Mouse (Mus musculus): Measurements from ENCODE around the gene Prlh. TPM values are rescaled to one million over a fixed set of nuclear protein-coding genes. Genes with fewer than 3 reads are reported as not detected.

Prlh gene
- not detected in 2 replicates for polyA plus RNA-seq (2016; fragmentation: Nextera tagmentation; extraction: Ambion mirVana)

GRCm38 (mm10) chr1:90952808-90953207, at the start of gene Prlh:
Gene Prlh (plus strand): TSS chr1:90953108.
- no peak for ATAC-seq (ENCODE audit: low FRiP score)
- H3K9me3 ChIP-seq, result no peaks in the 10 kb centered on the region
- H3K27me3 ChIP-seq, result no peaks in the 10 kb centered on the region
- WGBS, result 87% methylated on average over 8 of the region's 8 CpGs
- no peaks in the 10 kb centered on the region for H3K36me3 ChIP-seq (replicated peaks)
- no peak within 1 kb of the TSS for H3K9ac ChIP-seq
- H3K4me3 ChIP-seq (replicated peaks), result no peak within 1 kb of the TSS
- H3K4me2 ChIP-seq, result no peak within 1 kb of the TSS
- H3K4me1 ChIP-seq, result no peaks in the 10 kb centered on the region
- H3K27ac ChIP-seq, result no peak within 1 kb of the TSS

- no peak for ATAC-seq (ENCODE audit: low FRiP score)
- Histone ChIP-seq H3K36me3 (replicated peaks) (no peaks in the 10 kb centered on the region), H3K9me3 (no peaks in the 10 kb centered on the region), H3K4me3 (replicated peaks) (no peak overlapping the region), H3K4me1 (0 out of 2 replicates have a peak, but pooled peaks cover 2% of the 10 kb centered on the region), H3K4me2 (no peak overlapping the region), H3K27ac (no peak overlapping the region), H3K9ac (no peak overlapping the region), H3K27me3 (no peaks in the 10 kb centered on the region)
- 58% methylated on average over 3 of the region's 3 CpGs for WGBS
Measured at GRCm38 (mm10) chr1:90903211-90903945, 49.5 kb upstream of the Prlh start.

DNA sequence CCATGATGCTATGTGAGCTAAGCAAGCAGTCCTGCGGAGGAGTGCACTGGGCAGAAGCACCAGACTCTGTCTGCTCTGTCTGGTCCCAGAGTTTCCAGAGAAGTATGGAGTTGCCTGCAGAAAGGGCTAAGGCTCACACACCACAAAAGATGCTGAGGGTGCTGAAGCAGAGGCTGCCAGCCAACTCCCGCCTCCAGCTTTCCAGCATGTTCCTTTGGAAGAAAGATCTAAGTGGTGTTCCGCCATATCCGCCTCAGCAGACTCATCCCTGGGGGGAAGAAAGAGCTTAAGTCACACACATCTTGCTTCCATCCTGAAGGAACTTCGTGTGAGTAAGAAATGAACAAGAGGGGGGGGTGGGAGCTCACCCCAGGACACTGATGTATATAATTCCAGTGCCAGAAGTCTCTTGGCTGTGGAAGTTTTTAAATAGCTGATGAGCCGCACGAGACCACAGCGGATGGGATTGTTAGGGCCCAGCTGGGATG, 48.9 kb upstream of the Prlh start:
- Histone ChIP-seq H3K27me3 (no peaks in the 10 kb centered on the region), H3K27ac (no peak overlapping the region), H3K36me3 (replicated peaks) (no peaks in the 10 kb centered on the region), H3K4me3 (replicated peaks) (no peak overlapping the region), H3K9ac (no peak overlapping the region), H3K9me3 (no peaks in the 10 kb centered on the region), H3K4me1 (0 out of 2 replicates have a peak, but pooled peaks cover 2% of the 10 kb centered on the region), H3K4me2 (no peak overlapping the region)
- WGBS, result 74% methylated on average over 8 of the region's 8 CpGs
- ATAC-seq (ENCODE audit: low FRiP score), result no peak

GRCm38 (mm10) chr1:90904729-90905404, 48.0 kb upstream of the Prlh start:
- ATAC-seq (ENCODE audit: low FRiP score), result no peak
- Histone ChIP-seq H3K36me3 (replicated peaks) (no peaks in the 10 kb centered on the region), H3K4me1 (0 out of 2 replicates have a peak, but pooled peaks cover 2% of the 10 kb centered on the region), H3K4me3 (replicated peaks) (no peak overlapping the region), H3K27ac (no peak overlapping the region), H3K9me3 (no peaks in the 10 kb centered on the region), H3K27me3 (no peaks in the 10 kb centered on the region), H3K9ac (no peak overlapping the region), H3K4me2 (no peak overlapping the region)
- 90% methylated on average over 7 of the region's 7 CpGs for WGBS

- H3K27ac ChIP-seq, result no peak overlapping the region
- H3K9ac ChIP-seq, result no peak overlapping the region
- H3K4me1 ChIP-seq, result no peaks in the 10 kb centered on the region
- H3K27me3 ChIP-seq, result no peaks in the 10 kb centered on the region
- no peaks in the 10 kb centered on the region for H3K36me3 ChIP-seq (replicated peaks)
- no peak overlapping the region for H3K4me3 ChIP-seq (replicated peaks)
- no peak overlapping the region for H3K4me2 ChIP-seq
- ATAC-seq (ENCODE audit: low FRiP score), result no peak
- WGBS, result 10% methylated on average over 2 of the region's 2 CpGs
- no peaks in the 10 kb centered on the region for H3K9me3 ChIP-seq
Measured at GRCm38 (mm10) chr1:90906357-90906756, 46.6 kb upstream of the Prlh start.

GRCm38 (mm10) chr1:90909161-90909560, 43.7 kb upstream of the Prlh start:
- Histone ChIP-seq H3K27ac (no peak overlapping the region), H3K4me1 (no peaks in the 10 kb centered on the region), H3K4me3 (replicated peaks) (no peak overlapping the region), H3K4me2 (no peak overlapping the region), H3K9ac (no peak overlapping the region), H3K9me3 (no peaks in the 10 kb centered on the region), H3K36me3 (replicated peaks) (no peaks in the 10 kb centered on the region), H3K27me3 (no peaks in the 10 kb centered on the region; the same call in 1 of the 2 replicates)
- no peak for ATAC-seq (ENCODE audit: low FRiP score)

DNA sequence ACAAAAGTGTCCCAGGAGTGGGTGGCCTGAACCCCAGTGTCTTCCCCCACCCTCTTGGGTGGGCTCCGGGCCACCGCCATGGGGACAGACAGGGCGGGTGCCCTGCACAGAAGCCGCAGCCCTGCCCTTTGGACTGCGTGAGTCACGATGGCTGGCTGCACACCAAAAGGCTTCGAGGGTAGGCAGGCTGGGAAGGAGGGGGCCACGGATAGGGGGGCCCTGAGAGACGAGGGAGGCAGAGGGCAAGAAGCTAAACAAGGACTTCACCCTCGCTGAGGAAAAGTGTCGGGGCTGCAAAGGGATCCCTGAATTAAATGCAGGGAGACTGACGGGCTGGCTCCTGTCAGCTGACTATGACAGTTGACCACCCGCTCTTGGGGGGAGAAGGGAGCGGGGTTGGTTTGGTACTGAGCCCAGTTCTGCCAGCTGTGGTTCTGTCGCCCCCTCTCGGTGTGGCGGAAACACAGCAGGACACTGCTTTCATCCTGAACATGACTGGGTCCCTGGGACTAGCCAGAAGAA, 43.2 kb upstream of the Prlh start:
- Histone ChIP-seq H3K4me2 (no peak overlapping the region), H3K36me3 (replicated peaks) (no peaks in the 10 kb centered on the region), H3K9ac (no peak overlapping the region), H3K4me3 (replicated peaks) (no peak overlapping the region), H3K27ac (no peak overlapping the region), H3K9me3 (no peaks in the 10 kb centered on the region), H3K27me3 (peaks cover 4% of the 10 kb centered on the region), H3K4me1 (peaks cover 2% of the 10 kb centered on the region)
- 47% methylated on average over 17 of the region's 17 CpGs for WGBS
- ATAC-seq (ENCODE audit: low FRiP score), result no peak

GRCm38 (mm10) chr1:90913231-90913630, 39.7 kb upstream of the Prlh start:
- Histone ChIP-seq H3K4me3 (replicated peaks) (no peak overlapping the region), H3K4me1 (peaks cover 8% of the 10 kb centered on the region), H3K9ac (no peak overlapping the region), H3K36me3 (replicated peaks) (no peaks in the 10 kb centered on the region), H3K4me2 (no peak overlapping the region), H3K9me3 (no peaks in the 10 kb centered on the region), H3K27ac (no peak overlapping the region), H3K27me3 (peaks cover 12% of the 10 kb centered on the region)
- no peak for ATAC-seq (ENCODE audit: low FRiP score)
- 83% methylated on average over 6 of the region's 6 CpGs for WGBS

DNA sequence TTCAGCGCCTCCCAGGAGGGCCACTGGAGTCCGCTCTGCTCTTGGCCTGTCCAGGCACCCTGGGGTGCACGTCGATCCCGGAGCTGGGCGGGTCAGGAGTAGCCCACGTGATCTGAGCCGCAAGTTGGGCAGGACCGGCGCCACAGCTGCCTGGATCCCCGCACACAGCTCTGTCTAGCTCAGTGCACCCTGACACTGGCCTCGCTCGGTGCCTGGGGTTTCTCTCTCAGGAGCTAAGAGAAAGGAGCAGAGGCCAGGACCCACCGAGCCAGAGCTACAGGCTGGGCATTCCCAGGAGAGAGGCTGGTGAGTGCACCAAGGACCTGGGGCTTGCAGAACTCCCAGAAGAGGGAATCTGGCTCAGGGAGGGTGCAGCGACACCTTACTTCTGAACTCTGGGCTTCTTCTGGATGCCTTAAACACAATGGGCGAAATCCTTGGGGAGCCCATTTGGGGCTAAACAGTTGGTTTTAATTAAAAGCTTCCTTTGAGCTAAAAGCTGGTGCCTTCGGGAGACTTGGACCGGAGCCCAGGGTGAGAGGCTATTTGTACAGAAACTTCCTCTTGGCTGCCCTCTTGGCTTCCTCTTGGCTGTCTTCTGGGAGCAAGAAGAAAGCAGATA, 37.8 kb upstream of the Prlh start, which contains the start of gene Mlph:
Gene Mlph (plus strand): TSS at position 138 of the 622 bp plus-strand sequence.
- Histone ChIP-seq H3K9ac (no peak within 1 kb of the TSS), H3K9me3 (0 out of 2 replicates have a peak, but pooled peaks cover 3% of the 10 kb centered on the region), H3K4me2 (peak within 1 kb of the TSS; percentile 45), H3K4me1 (peaks cover 8% of the 10 kb centered on the region), H3K27ac (no peak within 1 kb of the TSS), H3K4me3 (replicated peaks) (peak within 1 kb of the TSS; percentile 21), H3K27me3 (peaks cover 12% of the 10 kb centered on the region), H3K36me3 (replicated peaks) (no peaks in the 10 kb centered on the region)
- 8% methylated on average over 18 of the region's 18 CpGs for WGBS
- no peak for ATAC-seq (ENCODE audit: low FRiP score)

DNA sequence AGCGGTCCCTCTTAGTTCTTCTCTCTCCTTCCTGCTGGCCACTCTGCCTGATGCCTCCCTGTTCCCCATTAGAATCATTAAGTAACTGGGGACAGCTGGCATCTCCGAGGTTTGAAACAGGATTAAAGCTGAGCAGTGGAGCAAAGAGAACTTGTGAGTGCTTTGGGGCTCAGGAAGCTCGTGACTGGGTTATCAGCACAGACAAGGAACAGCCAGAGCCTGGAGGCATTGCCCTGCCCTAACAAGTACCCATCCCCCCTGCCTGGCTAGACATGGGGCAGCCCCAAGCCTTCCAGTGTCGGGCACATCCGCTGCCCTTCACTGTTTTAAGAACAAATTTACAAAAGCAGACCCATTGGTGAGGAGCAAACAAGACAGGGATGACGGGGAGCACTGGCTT, 35.4 kb upstream of the Prlh start:
- no peak overlapping the region for H3K27ac ChIP-seq
- WGBS, result 60% methylated on average over 6 of the region's 6 CpGs

GRCm38 (mm10) chr1:90921687-90922086, 31.2 kb upstream of the Prlh start:
- H3K4me3 ChIP-seq (replicated peaks), result no peak overlapping the region
- H3K27me3 ChIP-seq, result peaks cover 1% of the 10 kb centered on the region; the same call in 1 of the 2 replicates
- no peak for ATAC-seq (ENCODE audit: low FRiP score)
- 91% methylated on average over 9 of the region's 9 CpGs for WGBS
- no peaks in the 10 kb centered on the region for H3K36me3 ChIP-seq (replicated peaks)
- no peak overlapping the region for H3K9ac ChIP-seq
- no peaks in the 10 kb centered on the region for H3K4me1 ChIP-seq
- no peak overlapping the region for H3K27ac ChIP-seq
- no peak overlapping the region for H3K4me2 ChIP-seq
- H3K9me3 ChIP-seq, result 0 out of 2 replicates have a peak, but pooled peaks cover 3% of the 10 kb centered on the region

More for the DNA sequence above, 35.4 kb upstream of the Prlh start:
- no peak overlapping the region for H3K4me2 ChIP-seq
- 0 out of 2 replicates have a peak, but pooled peaks cover 3% of the 10 kb centered on the region for H3K9me3 ChIP-seq
- ATAC-seq (ENCODE audit: low FRiP score), result no peak
- peaks cover 12% of the 10 kb centered on the region for H3K27me3 ChIP-seq
- no peak overlapping the region for H3K9ac ChIP-seq
- H3K36me3 ChIP-seq (replicated peaks), result no peaks in the 10 kb centered on the region
- no peak overlapping the region for H3K4me3 ChIP-seq (replicated peaks)
- peaks cover 8% of the 10 kb centered on the region for H3K4me1 ChIP-seq

DNA sequence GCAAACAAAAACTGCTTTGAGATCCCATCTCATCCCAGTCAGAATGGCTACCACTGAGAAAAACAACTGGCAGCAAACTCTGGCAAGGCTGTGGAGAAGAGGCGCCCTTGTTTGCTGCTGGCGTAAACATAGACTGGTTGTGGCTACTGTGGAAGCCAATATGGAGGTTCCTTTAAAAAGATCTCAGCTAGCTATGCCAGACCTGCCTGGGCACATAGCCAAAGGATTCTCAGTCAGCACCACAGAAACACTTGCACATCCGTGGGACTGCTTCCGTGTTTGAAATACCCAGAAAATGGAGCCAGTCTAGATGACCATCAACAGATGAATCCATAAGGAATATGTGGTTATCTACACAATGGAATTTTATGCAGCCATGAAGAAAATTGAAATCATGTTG, 26.9 kb upstream of the Prlh start:
- peaks cover 21% of the 10 kb centered on the region for H3K27me3 ChIP-seq
- H3K4me3 ChIP-seq (replicated peaks), result no peak overlapping the region
- H3K27ac ChIP-seq, result no peak overlapping the region
- WGBS, result 90% methylated on average over 4 of the region's 4 CpGs
- H3K9me3 ChIP-seq, result no peaks in the 10 kb centered on the region
- H3K9ac ChIP-seq, result no peak overlapping the region
- H3K4me2 ChIP-seq, result no peak overlapping the region
- no peaks in the 10 kb centered on the region for H3K36me3 ChIP-seq (replicated peaks)
- no peak for ATAC-seq (ENCODE audit: low FRiP score)
- H3K4me1 ChIP-seq, result peaks cover 9% of the 10 kb centered on the region

All from forebrain, embryonic 12.5 days (tissue).